Mouse (Mus musculus) stomach, postnatal 0 days (tissue): ENCODE results near the gene Sptb.

ENCODE experiments used
- CTCF ChIP-seq: IDR thresholded peaks from 2 replicates; pipeline ENCODE4 v1.5.1; 2016; ENCODE audit warnings: antibody characterized with exemption, low read depth, mild to moderate bottlenecking, moderate library complexity
- EP300 ChIP-seq: optimal IDR thresholded peaks from 2 replicates; pipeline ENCODE3; 2016; ENCODE audit warnings: antibody characterized with exemption

GRCm38 (mm10) chr12:76708181-76708580 is 2.2 kb downstream of the Sptb start:
- TF ChIP-seq EP300 (no peak), CTCF (no peak)
